Mouse (Mus musculus) liver, postnatal 0 days (tissue): ENCODE data around the gene Clybl. TPM values are rescaled to one million over a fixed set of nuclear protein-coding genes. Genes with fewer than 3 reads are reported as not detected.

Source experiments
- ATAC-seq: fragments of 200-750 bp; cut with Nextera tagmentation; 2 replicates; pipeline ENCODE4 v1.8.0; 2017; ENCODE audit warnings: mild to moderate bottlenecking, moderate library complexity
- DNase-seq: peaks from one replicate; pipeline ENCODE4 v3.0.0-alpha.2; 2016
- H3K27ac ChIP-seq: fragments of 300-500 bp; sonication (generic); 2 replicates; pipeline ENCODE4 v1.5.1; 2014; ENCODE audit warnings: antibody characterized with exemption, moderate library complexity, mild to moderate bottlenecking, low read depth
- H3K27me3 ChIP-seq: fragments of 300-500 bp; sonication (generic); 2 replicates; pipeline ENCODE4 v1.6.1; 2014; ENCODE audit warnings: low read length, control low read depth, mixed read lengths; ENCODE audit not compliant: insufficient read depth
- H3K36me3 ChIP-seq: fragments of 300-500 bp; sonication (generic); replicated peaks from 2 replicates; pipeline ENCODE4 v1.6.1; 2014; ENCODE audit warnings: mild to moderate bottlenecking, control low read depth, low read length, moderate library complexity, mixed read lengths; ENCODE audit not compliant: insufficient read depth
- H3K4me1 ChIP-seq: fragments of 300-500 bp; sonication (generic); 2 replicates; pipeline ENCODE4 v1.6.1; 2014; ENCODE audit warnings: antibody characterized with exemption, mild to moderate bottlenecking, control low read depth; ENCODE audit not compliant: insufficient read depth
- H3K4me2 ChIP-seq: fragments of 300-500 bp; sonication (generic); 2 replicates; pipeline ENCODE4 v1.6.1; 2014; ENCODE audit warnings: low read depth, mild to moderate bottlenecking, low read length, moderate library complexity, mixed read lengths
- H3K4me3 ChIP-seq: fragments of 300-500 bp; sonication (generic); 2 replicates; pipeline ENCODE4 v1.5.1; 2014; ENCODE audit warnings: low read depth, low read length
- H3K9ac ChIP-seq: fragments of 300-500 bp; sonication (generic); replicated peaks from 2 replicates; pipeline ENCODE4 v1.6.1; 2014; ENCODE audit warnings: mild to moderate bottlenecking, moderate library complexity
- H3K9me3 ChIP-seq: fragments of 300-500 bp; sonication (generic); 2 replicates; pipeline ENCODE4 v1.6.1; 2016; ENCODE audit warnings: mild to moderate bottlenecking, control low read depth, low read length, mixed read lengths
- CTCF ChIP-seq: sonication (generic); IDR thresholded peaks from 2 replicates; pipeline ENCODE4 v1.5.1; 2016; ENCODE audit warnings: antibody characterized with exemption, low read depth
- EP300 ChIP-seq: IDR thresholded peaks from 2 replicates; pipeline ENCODE4 v1.6.1; 2016; ENCODE audit warnings: antibody characterized with exemption, low read depth, mild to moderate bottlenecking
- WGBS: fragments of 180-500 bp; shearing (Covaris S2); extraction: QIAGEN DNeasy Blood & Tissue Kit; methylation state at CpG from one replicate; pipeline ENCODE4 v1.1.7; 2014; ENCODE audit not compliant: insufficient replicate concordance; 5-methylcytosine and 5-hydroxymethylcytosine counted together
- polyA plus RNA-seq: library from polyadenylated mRNA; unstranded; fragments of >200 nt; fragmentation: Nextera tagmentation; extraction: Ambion mirVana; gene quantifications from 2 replicates; pipeline ENCODE4 v1.2.1, GENCODE M21; 2015

The Clybl gene
- polyA plus RNA-seq, 1 experiment from 2014 or later, result 36.0 TPM

- Histone ChIP-seq H3K27ac (no peak overlapping the region), H3K4me2 (no peak overlapping the region), H3K4me3 (no peak overlapping the region), H3K9ac (no peak overlapping the region), H3K27me3 (no peaks in the 10 kb centered on the region), H3K4me1 (no peaks in the 10 kb centered on the region), H3K36me3 (no peaks in the 10 kb centered on the region), H3K9me3 (no peaks in the 10 kb centered on the region)
- DNase-seq (no peak), ATAC-seq (no peak)
- TF ChIP-seq CTCF (no peak), EP300 (no peak)
- WGBS, result 66% methylated on average over 9 of the region's 9 CpGs
Observed at GRCm38 (mm10) chr14:122281072-122281634, 99.6 kb downstream of the Clybl start.

DNA sequence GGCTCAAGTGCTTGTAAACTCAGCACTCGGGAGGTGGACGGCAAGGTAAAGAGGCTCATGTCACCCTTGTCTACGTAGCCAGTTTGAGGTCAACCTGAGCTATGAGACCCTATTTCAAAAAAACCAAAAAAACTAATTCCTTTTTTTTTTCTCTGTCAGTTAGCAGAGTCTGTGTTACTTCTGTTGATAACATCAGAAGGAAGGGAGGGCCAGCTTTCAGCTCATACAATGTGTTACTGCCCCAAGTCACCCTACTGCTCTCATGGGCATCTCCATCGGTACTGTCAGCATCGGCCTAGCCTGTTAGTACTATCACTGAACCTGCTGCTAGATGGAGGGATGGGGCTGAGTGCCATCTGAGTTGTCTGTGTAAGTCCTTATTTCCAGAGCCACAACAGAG is 102.5 kb downstream of the Clybl start:
- H3K27me3 ChIP-seq, result no peaks in the 10 kb centered on the region
- no peak overlapping the region for H3K27ac ChIP-seq
- H3K4me2 ChIP-seq, result no peak overlapping the region
- DNase-seq, result no peak
- H3K4me1 ChIP-seq, result no peaks in the 10 kb centered on the region
- H3K4me3 ChIP-seq, result no peak overlapping the region
- H3K36me3 ChIP-seq, result no peaks in the 10 kb centered on the region
- WGBS, result 81% methylated on average over 5 of the region's 5 CpGs
- no peak for ATAC-seq
- no peak overlapping the region for H3K9ac ChIP-seq
- TF ChIP-seq CTCF (no peak), EP300 (no peak)
- no peaks in the 10 kb centered on the region for H3K9me3 ChIP-seq

DNA sequence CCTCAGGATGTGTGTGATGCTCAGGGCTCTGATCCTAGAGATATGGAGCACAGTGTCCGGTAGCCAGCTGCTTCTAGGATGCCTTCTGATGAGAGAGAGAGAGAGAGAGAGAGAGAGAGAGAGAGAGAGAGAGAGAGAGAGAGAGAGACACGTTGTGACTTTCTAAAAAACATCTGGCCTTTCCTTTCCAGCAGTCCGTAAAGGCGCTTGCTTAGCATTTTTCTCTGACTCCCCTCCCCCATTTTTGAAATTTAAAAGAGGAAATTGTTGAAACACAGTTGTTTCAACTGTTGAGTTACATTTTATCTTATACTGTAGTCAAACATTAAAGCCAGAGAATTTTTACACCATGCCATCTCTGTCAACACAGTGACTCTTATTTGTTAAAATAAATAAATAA is 114.9 kb downstream of the Clybl start:
- no peak overlapping the region for H3K4me2 ChIP-seq
- H3K27ac ChIP-seq, result no peak overlapping the region
- 35% methylated on average over 4 of the region's 4 CpGs for WGBS
- H3K4me1 ChIP-seq, result no peaks in the 10 kb centered on the region
- H3K9me3 ChIP-seq, result no peaks in the 10 kb centered on the region
- no peaks in the 10 kb centered on the region for H3K36me3 ChIP-seq
- DNase-seq (no peak), ATAC-seq (no peak)
- no peaks in the 10 kb centered on the region for H3K27me3 ChIP-seq
- no peak overlapping the region for H3K9ac ChIP-seq
- H3K4me3 ChIP-seq, result no peak overlapping the region
- no peak for TF ChIP-seq CTCF
- no peak for TF ChIP-seq EP300

- H3K4me1 ChIP-seq, result no peaks in the 10 kb centered on the region
- H3K9ac ChIP-seq, result no peak overlapping the region
- no peaks in the 10 kb centered on the region for H3K36me3 ChIP-seq
- DNase-seq (no peak), ATAC-seq (no peak)
- H3K4me3 ChIP-seq, result no peak overlapping the region
- no peaks in the 10 kb centered on the region for H3K27me3 ChIP-seq
- TF ChIP-seq CTCF (no peak), EP300 (no peak)
- H3K4me2 ChIP-seq, result no peak overlapping the region
- H3K27ac ChIP-seq, result no peak overlapping the region
- 44% methylated on average over 2 of the region's 2 CpGs for WGBS
- H3K9me3 ChIP-seq, result no peaks in the 10 kb centered on the region
Observed at GRCm38 (mm10) chr14:122296864-122297263, 115.4 kb downstream of the Clybl start.

DNA sequence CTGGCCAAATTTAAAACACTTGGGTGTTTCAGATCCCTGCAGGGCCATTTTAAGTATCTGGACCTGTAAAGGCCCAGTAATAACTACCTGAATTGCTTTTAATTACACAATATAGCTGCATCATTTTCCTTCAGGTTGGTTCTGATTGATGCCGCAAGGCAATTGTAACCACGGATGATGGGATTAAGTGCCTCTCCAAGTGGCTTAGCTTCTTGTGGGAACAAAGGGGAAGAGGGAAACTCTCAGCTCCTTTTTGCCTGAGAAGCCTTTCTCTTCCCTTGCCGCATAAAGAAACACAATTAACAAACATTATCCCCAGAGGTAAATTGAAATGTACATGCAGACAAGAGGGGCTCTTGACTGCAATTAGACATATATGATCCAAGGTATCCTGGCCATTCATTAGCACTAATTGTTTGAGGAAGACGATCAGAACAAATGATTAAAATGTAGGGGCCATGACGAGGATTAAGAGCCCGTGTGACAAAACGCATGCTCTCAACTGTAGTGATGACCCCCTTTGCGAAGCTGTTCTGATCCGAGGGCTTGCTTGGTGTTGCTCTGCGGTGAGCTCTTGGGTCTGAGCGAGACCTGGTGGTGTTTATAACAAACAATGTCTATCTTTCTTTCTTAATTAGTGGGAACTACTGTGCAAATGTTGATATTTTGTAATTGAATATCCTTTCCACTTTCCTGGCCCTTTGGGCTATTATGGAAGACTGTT is 116.0 kb downstream of the Clybl start:
- TF ChIP-seq EP300 (no peak), CTCF (no peak)
- no peak overlapping the region for H3K4me2 ChIP-seq
- H3K9me3 ChIP-seq, result no peaks in the 10 kb centered on the region
- H3K36me3 ChIP-seq, result no peaks in the 10 kb centered on the region
- no peak overlapping the region for H3K27ac ChIP-seq
- no peaks in the 10 kb centered on the region for H3K4me1 ChIP-seq
- no peak for DNase-seq
- 71% methylated on average over 11 of the region's 11 CpGs for WGBS
- no peak overlapping the region for H3K4me3 ChIP-seq
- no peak for ATAC-seq
- no peaks in the 10 kb centered on the region for H3K27me3 ChIP-seq
- H3K9ac ChIP-seq, result no peak overlapping the region

DNA sequence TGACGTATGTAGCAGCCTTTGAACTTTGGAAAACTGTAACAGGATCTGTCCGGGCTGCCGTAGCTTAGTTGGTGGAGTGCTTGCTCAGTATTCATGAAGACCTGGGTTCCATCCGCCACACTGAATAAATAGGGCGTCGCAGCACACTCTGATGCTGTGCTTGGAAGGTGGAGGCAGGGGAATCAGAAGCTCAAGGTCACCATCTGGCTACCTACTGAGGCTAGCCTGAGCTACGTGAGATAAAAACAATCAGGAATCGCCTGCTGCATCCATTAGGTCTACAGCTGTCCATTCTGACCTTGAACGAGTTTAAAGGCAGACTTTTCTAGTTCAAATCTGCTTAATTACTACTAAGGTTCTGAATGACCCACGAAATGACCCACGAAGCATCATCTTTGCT is 118.8 kb downstream of the Clybl start:
- Histone ChIP-seq H3K27me3 (no peaks in the 10 kb centered on the region), H3K9me3 (no peaks in the 10 kb centered on the region), H3K4me1 (no peaks in the 10 kb centered on the region), H3K4me2 (no peak overlapping the region), H3K36me3 (no peaks in the 10 kb centered on the region), H3K9ac (no peak overlapping the region), H3K4me3 (no peak overlapping the region), H3K27ac (no peak overlapping the region)
- no peak for TF ChIP-seq CTCF
- TF ChIP-seq EP300, result no peak
- no peak for DNase-seq
- no peak for ATAC-seq
- WGBS, result 77% methylated on average over 11 of the region's 11 CpGs
